Mouse (Mus musculus) CH12.LX (cell line): ENCODE results near the gene Pcgf6.

ENCODE experiments used
- CHD2 ChIP-seq: IDR thresholded peaks from 2 replicates; pipeline ENCODE4 v1.6.1; 2011; ENCODE audit warnings: low read length, improper control_type of control experiment
- CTCF ChIP-seq, 2 experiments: IDR thresholded peaks in 1 of 2; conservative IDR thresholded peaks in 1 of 2; 2 replicates each; pipeline ENCODE4 v1.5.1; 2011 to 2012; ENCODE audit warnings: low read depth in 2 of 2, low read length in 2 of 2, improper control_type of control experiment in 1 of 2, inconsistent platforms in 1 of 2, mild to moderate bottlenecking in 1 of 2, moderate library complexity in 1 of 2
- E2F4 ChIP-seq: IDR thresholded peaks from 2 replicates; pipeline ENCODE4 v1.6.1; 2011; ENCODE audit warnings: low read depth, low read length, improper control_type of control experiment; ENCODE audit not compliant: insufficient replicate concordance
- EP300 ChIP-seq: IDR thresholded peaks from 2 replicates; pipeline ENCODE4 v1.6.1; 2011; ENCODE audit warnings: low read length, improper control_type of control experiment
- HCFC1 ChIP-seq: IDR thresholded peaks from 2 replicates; pipeline ENCODE4 v1.6.1; 2012; ENCODE audit warnings: low read depth, mild to moderate bottlenecking, inconsistent platforms, low read length, improper control_type of control experiment
- MYC ChIP-seq: IDR thresholded peaks from 2 replicates; pipeline ENCODE4 v1.6.1; 2011; ENCODE audit warnings: low read depth, mild to moderate bottlenecking, improper control_type of control experiment, low read length
- POLR2A ChIP-seq: IDR thresholded peaks from 2 replicates; pipeline ENCODE4 v1.6.1; 2011; ENCODE audit warnings: low read depth, mild to moderate bottlenecking, improper control_type of control experiment, low read length
- SIN3A ChIP-seq: IDR thresholded peaks from 2 replicates; pipeline ENCODE4 v1.6.1; 2012; ENCODE audit warnings: low read length, improper control_type of control experiment, inconsistent platforms
- UBTF ChIP-seq: IDR thresholded peaks from 2 replicates; pipeline ENCODE4 v1.6.1; 2012; ENCODE audit warnings: low read depth, mild to moderate bottlenecking, inconsistent platforms, low read length, improper control_type of control experiment, moderate library complexity
- ZNF384 ChIP-seq: IDR thresholded peaks from 2 replicates; pipeline ENCODE4 v1.6.1; 2012; ENCODE audit warnings: low read depth, low read length, improper control_type of control experiment, inconsistent platforms

DNA sequence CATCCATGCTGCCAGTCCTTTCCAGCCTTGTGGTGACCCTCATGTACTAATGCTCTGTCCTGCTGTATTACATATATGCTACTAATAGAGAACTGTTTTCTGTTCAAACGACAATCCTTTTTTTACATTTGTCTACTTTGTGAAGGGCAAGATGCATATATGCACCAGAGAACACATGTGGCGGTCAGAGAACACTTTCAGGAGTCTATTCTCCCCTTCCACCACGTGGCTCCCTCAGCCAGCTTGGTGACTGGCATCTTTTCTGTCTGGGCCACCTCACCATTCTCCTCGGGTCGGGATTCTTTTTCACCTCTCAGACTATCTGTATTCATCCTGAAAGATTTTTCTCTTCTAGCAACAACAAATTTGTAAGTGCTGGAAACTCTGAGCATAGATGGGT is 44.8 kb downstream of the Pcgf6 start:
- no peak for TF ChIP-seq UBTF
- TF ChIP-seq SIN3A = no peak
- TF ChIP-seq HCFC1 = no peak
- TF ChIP-seq CTCF (conservative IDR thresholded peaks at IDR 0.05 in 1 of 2, IDR thresholded peaks at IDR 0.05 in 1 of 2; ENCODE audit: low read depth in 2 of 2, low read length in 2 of 2) = no peak
- no peak for TF ChIP-seq POLR2A
- TF ChIP-seq E2F4 = no peak
- no peak for TF ChIP-seq EP300
- no peak for TF ChIP-seq CHD2
- no peak for TF ChIP-seq ZNF384
- TF ChIP-seq MYC = no peak
